Mouse (Mus musculus): ENCODE measurements around the gene Grk5.

DNA sequence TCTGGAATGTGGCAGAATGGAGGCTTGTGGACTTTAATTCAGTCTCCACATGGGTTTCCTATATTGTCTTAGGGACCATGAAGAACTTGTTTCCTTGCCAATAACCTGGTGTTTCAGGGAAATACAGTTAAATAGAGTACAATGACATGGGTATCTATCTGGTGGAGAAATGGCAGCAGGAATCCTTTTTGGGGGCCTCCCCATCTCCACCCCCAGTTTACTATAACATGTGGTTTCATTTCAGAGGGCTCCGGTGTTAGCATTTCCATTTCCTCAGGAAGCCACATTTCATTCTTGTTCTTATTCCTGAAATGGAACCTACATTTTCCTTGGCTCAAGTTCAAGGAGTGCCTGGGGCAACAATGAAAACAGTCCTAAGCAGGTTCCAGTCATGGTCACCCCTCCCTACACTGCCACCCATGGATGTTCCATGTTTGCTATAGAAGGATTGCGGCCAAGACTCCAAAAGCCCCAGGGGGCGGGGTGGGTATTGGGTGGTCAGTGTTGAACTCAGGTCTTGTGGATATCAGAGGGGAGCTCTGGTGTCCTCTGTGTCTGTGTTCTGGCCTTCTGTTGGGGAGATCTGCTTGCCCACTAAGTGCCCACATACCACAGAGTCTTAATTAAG is 132.5 kb downstream of the Grk5 start:
- no peak for TF ChIP-seq CTCF (IDR thresholded peaks at IDR 0.05; ENCODE audit: low read depth, low read length)
- TF ChIP-seq POLR2A (IDR thresholded peaks at IDR 0.05; ENCODE audit: insufficient read depth, low read length) = no peak
